Mouse (Mus musculus): ENCODE results near the gene Xpot. TPM values are rescaled to one million over a fixed set of nuclear protein-coding genes. Genes with fewer than 3 reads are reported as not detected.

Xpot gene
- polyA plus RNA-seq, 1 experiment from 2014 or later, result 30.3 TPM

Small RNA genes within 50 kb of the gene (microRNA-seq; reads per million reads assigned to microRNA genes)
- gene Gm24330, result not detected

Other genes starting within 250 kb of the Xpot start
- 4.2 and 4.4 TPM in 2 replicates for gene Rassf3, start 150.0 kb downstream of the Xpot start, polyA plus RNA-seq (2015; fragmentation: Nextera tagmentation; extraction: Ambion mirVana)
- 30.7 and 33.7 TPM in 2 replicates for gene Tbk1, start 39.5 kb downstream of the Xpot start, polyA plus RNA-seq (2015; fragmentation: Nextera tagmentation; extraction: Ambion mirVana)
- gene D930020B18Rik, start 15.3 kb upstream of the Xpot start, polyA plus RNA-seq (2015; fragmentation: Nextera tagmentation; extraction: Ambion mirVana), result 0.26 and 0.35 TPM in 2 replicates
- gene BC048403, start 113.6 kb upstream of the Xpot start, polyA plus RNA-seq (2015; fragmentation: Nextera tagmentation; extraction: Ambion mirVana), result 2.3 and 2.6 TPM in 2 replicates